Mouse (Mus musculus) MEL (cell line): ENCODE data around the gene Ppp1r15a. TPM values are rescaled to one million over a fixed set of nuclear protein-coding genes. Genes with fewer than 3 reads are reported as not detected.

Experiments
- DNase-seq: peaks from one replicate; pipeline ENCODE4 v3.0.0; 2011; ENCODE audit warnings: low read depth, low spot score
- H3K27ac ChIP-seq: 2 replicates; pipeline ENCODE4 v1.5.1; 2012; ENCODE audit warnings: low read depth, mild to moderate bottlenecking, control low read depth, low read length, moderate library complexity; ENCODE audit not compliant: control insufficient read depth
- H3K27me3 ChIP-seq, 2 experiments: fragments of 150-350 bp in 1 of 2; sonication (generic) in 1 of 2; 2 replicates each; pipeline ENCODE4 v1.6.1; 2012; ENCODE audit warnings: low read length in 2 of 2, mild to moderate bottlenecking in 2 of 2, improper control_type of control experiment in 1 of 2, moderate library complexity in 1 of 2; ENCODE audit not compliant: insufficient read depth in 2 of 2, control insufficient read depth in 1 of 2
- H3K36me3 ChIP-seq, 2 experiments: 2 replicates each; pipeline ENCODE4 v1.6.1; 2012 to 2014; ENCODE audit warnings: low read length in 2 of 2, improper control_type of control experiment in 1 of 2, inconsistent platforms in 1 of 2, mild to moderate bottlenecking in 1 of 2; ENCODE audit not compliant: insufficient read depth in 2 of 2, control insufficient read depth in 1 of 2
- H3K4me1 ChIP-seq, 2 experiments: fragments of 150-350 bp in 1 of 2; sonication (generic) in 1 of 2; 2 replicates each; pipeline ENCODE4 v1.6.1; 2012; ENCODE audit warnings: low read length in 2 of 2, improper control_type of control experiment in 1 of 2, mild to moderate bottlenecking in 1 of 2; ENCODE audit not compliant: insufficient read depth in 2 of 2, control insufficient read depth in 1 of 2
- H3K4me3 ChIP-seq, 2 experiments: fragments of 150-350 bp in 1 of 2; sonication (generic) in 1 of 2; 2 replicates each; pipeline ENCODE4 v1.5.1; 2012; ENCODE audit warnings: low read depth in 2 of 2, low read length in 2 of 2, mild to moderate bottlenecking in 2 of 2, moderate library complexity in 2 of 2, control low read depth in 1 of 2, improper control_type of control experiment in 1 of 2; ENCODE audit not compliant: control insufficient read depth in 1 of 2, insufficient read depth in 1 of 2
- H3K79me2 ChIP-seq: 2 replicates; pipeline ENCODE4 v1.6.1; 2012; ENCODE audit warnings: mild to moderate bottlenecking, low read length, moderate library complexity; ENCODE audit not compliant: control insufficient read depth, poor library complexity, insufficient read depth
- H3K9ac ChIP-seq: 2 replicates; pipeline ENCODE4 v1.6.1; 2012; ENCODE audit warnings: low read depth, mild to moderate bottlenecking, control low read depth, low read length, moderate library complexity; ENCODE audit not compliant: control insufficient read depth, poor library complexity, severe bottlenecking
- H3K9me3 ChIP-seq: fragments of 150-350 bp; sonication (generic); replicated peaks from 2 replicates; pipeline ENCODE4 v1.6.1; 2012; ENCODE audit warnings: mild to moderate bottlenecking, low read length, improper control_type of control experiment, moderate library complexity; ENCODE audit not compliant: insufficient read depth
- BHLHE40 ChIP-seq: IDR thresholded peaks from 2 replicates; pipeline ENCODE4 v1.6.1; 2012; ENCODE audit warnings: low read depth, mild to moderate bottlenecking, inconsistent platforms, low read length, improper control_type of control experiment, borderline replicate concordance
- CHD1 ChIP-seq: IDR thresholded peaks from 2 replicates; pipeline ENCODE4 v1.6.1; 2012; ENCODE audit warnings: low read depth, mild to moderate bottlenecking, inconsistent platforms, low read length, improper control_type of control experiment
- CHD2 ChIP-seq: IDR thresholded peaks from 2 replicates; pipeline ENCODE4 v1.6.1; 2011; ENCODE audit warnings: low read length, improper control_type of control experiment
- CTCF ChIP-seq, 3 experiments: IDR thresholded peaks in 2 of 3; conservative IDR thresholded peaks in 1 of 3; 2 replicates each; pipeline ENCODE4 v1.5.1; 2011 to 2012; ENCODE audit warnings: low read length in 3 of 3, low read depth in 2 of 3, mild to moderate bottlenecking in 2 of 3, improper control_type of control experiment in 1 of 3, inconsistent platforms in 1 of 3, mixed read lengths in 1 of 3, moderate library complexity in 1 of 3; ENCODE audit not compliant: control insufficient read depth in 1 of 3, insufficient read depth in 1 of 3, poor library complexity in 1 of 3, severe bottlenecking in 1 of 3
- E2F4 ChIP-seq: IDR thresholded peaks from 2 replicates; pipeline ENCODE4 v1.6.1; 2011; ENCODE audit warnings: low read depth, low read length, improper control_type of control experiment, borderline replicate concordance
- ELF1 ChIP-seq: IDR thresholded peaks from 2 replicates; pipeline ENCODE4 v1.6.1; 2014; ENCODE audit warnings: low read depth, mild to moderate bottlenecking, inconsistent platforms, low read length, improper control_type of control experiment, moderate library complexity
- ETS1 ChIP-seq: IDR thresholded peaks from 2 replicates; pipeline ENCODE4 v1.6.1; 2012; ENCODE audit warnings: low read depth, mild to moderate bottlenecking, inconsistent platforms, low read length, improper control_type of control experiment, moderate library complexity
- GABPA ChIP-seq: IDR thresholded peaks from 2 replicates; pipeline ENCODE4 v1.6.1; 2012; ENCODE audit warnings: low read depth, mild to moderate bottlenecking, inconsistent platforms, low read length, improper control_type of control experiment, moderate library complexity
- GATA1 ChIP-seq: IDR thresholded peaks from 2 replicates; pipeline ENCODE4 v1.6.1; 2011; ENCODE audit warnings: low read depth, low read length, improper control_type of control experiment
- HCFC1 ChIP-seq: IDR thresholded peaks from 2 replicates; pipeline ENCODE4 v1.6.1; 2012; ENCODE audit warnings: low read depth, mild to moderate bottlenecking, inconsistent platforms, low read length, improper control_type of control experiment, moderate library complexity
- JUND ChIP-seq: IDR thresholded peaks from 2 replicates; pipeline ENCODE4 v1.6.1; 2011; ENCODE audit warnings: low read depth, mild to moderate bottlenecking, improper control_type of control experiment, low read length
- KAT2A ChIP-seq: conservative IDR thresholded peaks from 2 replicates; pipeline ENCODE4 v1.6.1; 2012; ENCODE audit warnings: low read depth, low read length, improper control_type of control experiment, inconsistent platforms
- MAZ ChIP-seq: IDR thresholded peaks from 2 replicates; pipeline ENCODE4 v1.6.1; 2012; ENCODE audit warnings: low read depth, mild to moderate bottlenecking, inconsistent platforms, low read length, improper control_type of control experiment
- MEF2A ChIP-seq: IDR thresholded peaks from 2 replicates; pipeline ENCODE4 v1.6.1; 2014; ENCODE audit warnings: low read depth, mild to moderate bottlenecking, inconsistent platforms, low read length, improper control_type of control experiment; ENCODE audit not compliant: poor library complexity, insufficient replicate concordance, severe bottlenecking; ENCODE audit errors: extremely low read depth
- MXI1 ChIP-seq: IDR thresholded peaks from 2 replicates; pipeline ENCODE4 v1.6.1; 2011; ENCODE audit warnings: mild to moderate bottlenecking, low read depth, low read length, improper control_type of control experiment
- MYB ChIP-seq: IDR thresholded peaks from 2 replicates; pipeline ENCODE4 v1.6.1; 2011; ENCODE audit warnings: mild to moderate bottlenecking, low read depth, low read length, improper control_type of control experiment
- MYC ChIP-seq: IDR thresholded peaks from 2 replicates; pipeline ENCODE4 v1.6.1; 2011; ENCODE audit warnings: low read depth, mild to moderate bottlenecking, low read length, improper control_type of control experiment, moderate library complexity
- NELFE ChIP-seq: IDR thresholded peaks from 2 replicates; pipeline ENCODE4 v1.6.1; 2011; ENCODE audit warnings: low read depth, low read length, improper control_type of control experiment
- POLR2A ChIP-seq, 2 experiments: IDR thresholded peaks; 2 replicates each; pipeline ENCODE4 v1.6.1; 2011 to 2012; ENCODE audit warnings: low read length in 2 of 2, mild to moderate bottlenecking in 2 of 2, control low read depth in 1 of 2, improper control_type of control experiment in 1 of 2, low read depth in 1 of 2, moderate library complexity in 1 of 2; ENCODE audit not compliant: control insufficient read depth in 1 of 2, insufficient read depth in 1 of 2, poor library complexity in 1 of 2
- POLR2AphosphoS2 ChIP-seq: IDR thresholded peaks from 2 replicates; pipeline ENCODE4 v1.6.1; 2011; ENCODE audit warnings: low read length, improper control_type of control experiment
- POLR2AphosphoS5 ChIP-seq: IDR thresholded peaks from 2 replicates; pipeline ENCODE4 v1.6.1; 2012; ENCODE audit warnings: low read depth, borderline replicate concordance, mild to moderate bottlenecking, inconsistent platforms, low read length, moderate library complexity, mixed read lengths
- RCOR1 ChIP-seq: IDR thresholded peaks from 2 replicates; pipeline ENCODE4 v1.6.1; 2012; ENCODE audit warnings: low read depth, mild to moderate bottlenecking, inconsistent platforms, low read length, improper control_type of control experiment
- SIN3A ChIP-seq: IDR thresholded peaks from 2 replicates; pipeline ENCODE4 v1.6.1; 2012; ENCODE audit warnings: low read length, improper control_type of control experiment, inconsistent platforms
- SMC3 ChIP-seq: IDR thresholded peaks from 2 replicates; pipeline ENCODE4 v1.6.1; 2011; ENCODE audit warnings: low read depth, low read length, improper control_type of control experiment
- TBP ChIP-seq: IDR thresholded peaks from 2 replicates; pipeline ENCODE4 v1.8.0; 2011; ENCODE audit warnings: low read depth, low read length, improper control_type of control experiment
- TCF12 ChIP-seq: IDR thresholded peaks from 2 replicates; pipeline ENCODE4 v1.6.1; 2014; ENCODE audit warnings: low read depth, mild to moderate bottlenecking, inconsistent platforms, low read length, improper control_type of control experiment, moderate library complexity
- UBTF ChIP-seq: IDR thresholded peaks from 2 replicates; pipeline ENCODE4 v1.6.1; 2012; ENCODE audit warnings: low read depth, mild to moderate bottlenecking, inconsistent platforms, low read length, improper control_type of control experiment, moderate library complexity, borderline replicate concordance; ENCODE audit not compliant: insufficient read depth
- USF1 ChIP-seq: IDR thresholded peaks from 2 replicates; pipeline ENCODE4 v1.6.1; 2014; ENCODE audit warnings: low read depth, mild to moderate bottlenecking, inconsistent platforms, low read length, improper control_type of control experiment, moderate library complexity
- ZKSCAN1 ChIP-seq: IDR thresholded peaks from 2 replicates; pipeline ENCODE4 v1.6.1; 2012; ENCODE audit warnings: low read depth, mild to moderate bottlenecking, inconsistent platforms, low read length, improper control_type of control experiment, moderate library complexity
- ZMIZ1 ChIP-seq: IDR thresholded peaks from 2 replicates; pipeline ENCODE4 v1.6.1; 2012; ENCODE audit warnings: low read depth, mild to moderate bottlenecking, inconsistent platforms, low read length, improper control_type of control experiment, moderate library complexity
- ZNF384 ChIP-seq: IDR thresholded peaks from 2 replicates; pipeline ENCODE4 v1.6.1; 2012; ENCODE audit warnings: low read depth, mild to moderate bottlenecking, inconsistent platforms, low read length, improper control_type of control experiment
- polyA plus RNA-seq, 2 experiments: library from polyadenylated mRNA; stranded (reverse) in 1 of 2; unstranded in 1 of 2; fragments of >175 nt in 1 of 2; fragments of >200 nt in 1 of 2; gene quantifications; 2 replicates each; pipeline versions ENCODE4 v1.2.1 to v1.2.4; 2012; ENCODE audit warnings: low replicate concordance in 2 of 2, low read depth in 1 of 2; ENCODE audit not compliant: insufficient read length in 2 of 2, insufficient read depth in 1 of 2, missing spikeins in 1 of 2
- total RNA-seq: library from RNA; depleted of rRNA; stranded (reverse); fragments of 300-350 nt; gene quantifications from 2 replicates; pipeline ENCODE4 v1.2.3, GENCODE M21; 2012

Gene Ppp1r15a
- total and polyA plus RNA-seq, 3 experiments: 27.0 to 78.0 TPM; not detected in 1

DNA sequence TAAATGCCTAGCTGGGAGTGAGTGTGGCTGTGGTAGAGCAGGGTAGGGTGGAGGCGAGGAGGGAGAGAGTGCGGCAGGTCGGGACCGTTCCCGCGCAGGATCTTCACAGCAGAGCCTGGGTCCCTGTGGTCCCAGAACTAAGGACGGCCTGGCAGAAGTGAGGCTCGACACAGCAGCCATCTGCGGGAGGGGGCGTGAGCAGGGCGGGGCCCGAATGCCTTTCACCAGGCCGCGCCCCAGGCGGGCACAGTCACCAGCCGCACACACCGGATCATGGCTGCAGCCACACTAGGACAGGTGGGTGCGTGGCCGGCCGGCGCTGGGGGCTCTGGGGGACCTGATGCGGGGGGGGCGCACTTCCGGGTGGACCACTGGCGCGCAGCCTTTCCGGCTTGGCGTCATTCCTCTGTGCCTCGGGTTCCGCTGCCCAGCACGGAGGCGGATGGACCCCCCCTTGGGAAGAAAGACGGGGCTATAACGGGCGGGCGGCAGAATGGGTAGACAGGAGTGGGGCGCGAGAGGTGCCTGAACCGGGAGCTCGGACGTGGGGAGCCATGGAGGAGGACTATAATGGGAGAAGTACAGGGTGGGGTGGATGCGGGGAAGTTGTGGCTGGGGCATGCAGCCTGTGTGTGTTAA is 44.2 kb upstream of the Ppp1r15a start, which contains the start of gene Bcat2 (continued):
- TF ChIP-seq MAZ: 0 out of 2 replicates have a peak, but pooled peaks have one; percentile 53

GRCm38 (mm10) chr7:45568601-45569473 is 42.8 kb upstream of the Ppp1r15a start:
- no peaks in the 10 kb centered on the region for H3K9me3 ChIP-seq
- no peaks in the 10 kb centered on the region for H3K27me3 ChIP-seq
- peaks cover 0 to 14% of the 10 kb centered on the region in 2 experiments; a peak in 2 of 4 replicates for H3K36me3 ChIP-seq
- peaks cover 10% of the 10 kb centered on the region for H3K79me2 ChIP-seq
- DNase-seq: peak; percentile 90
- H3K9ac ChIP-seq: peak overlapping the region; percentile 39
- peak overlapping the region; percentile 28 to 52 for H3K4me3 ChIP-seq
- peak overlapping the region; percentile 90 for H3K27ac ChIP-seq
- peaks cover 8 to 24% of the 10 kb centered on the region in 2 experiments for H3K4me1 ChIP-seq
- TF ChIP-seq HCFC1 (no peak), BHLHE40 (peak; percentile 13; the same call in 1 of the 2 replicates), ZKSCAN1 (no peak), UBTF (no peak), ELF1 (no peak), MYC (0 out of 2 replicates have a peak, but pooled peaks have one; percentile 37), MEF2A (peak; percentile 54; the same call in 1 of the 2 replicates), MAZ (no peak; the same call in 1 of the 2 replicates), POLR2AphosphoS5 (no peak), NELFE (no peak; the same call in 1 of the 2 replicates), ZMIZ1 (peak; percentile 99), GATA1 (peak; percentile 91), JUND (no peak), CHD1 (no peak), RCOR1 (no peak), POLR2A (IDR thresholded peaks at IDR 0.05; ENCODE audit: control insufficient read depth in 1 of 2, insufficient read depth in 1 of 2, low read depth in 1 of 2, low read length in 2 of 2, poor library complexity in 1 of 2) (peak in 1 of 2 experiments; percentile 65; a peak in 2 of 4 replicates), POLR2AphosphoS2 (peak; percentile 51; the same call in 1 of the 2 replicates), ETS1 (peak; percentile 84), ZNF384 (no peak), TBP (peak; percentile 92), GABPA (no peak), USF1 (0 out of 2 replicates have a peak, but pooled peaks have one; percentile 11), E2F4 (no peak), TCF12 (peak; percentile 79), MXI1 (peak; percentile 46; the same call in 1 of the 2 replicates), SMC3 (no peak), MYB (no peak), SIN3A (peak; percentile 78), KAT2A (0 out of 2 replicates have a peak, but pooled peaks have one; percentile 14), CHD2 (no peak), CTCF (IDR thresholded peaks at IDR 0.05 in 2 of 3, conservative IDR thresholded peaks at IDR 0.05 in 1 of 3; ENCODE audit: control insufficient read depth in 1 of 3, insufficient read depth in 1 of 3, low read depth in 2 of 3, low read length in 3 of 3, poor library complexity in 1 of 3, severe bottlenecking in 1 of 3) (no peak)
